Mouse (Mus musculus): ENCODE data around the gene Rad51. TPM values are rescaled to one million over a fixed set of nuclear protein-coding genes. Genes with fewer than 3 reads are reported as not detected.

Rad51 gene
- 33.4 and 40.9 TPM in 2 replicates for polyA plus RNA-seq (2015; fragmentation: Nextera tagmentation; extraction: Ambion mirVana)

DNA sequence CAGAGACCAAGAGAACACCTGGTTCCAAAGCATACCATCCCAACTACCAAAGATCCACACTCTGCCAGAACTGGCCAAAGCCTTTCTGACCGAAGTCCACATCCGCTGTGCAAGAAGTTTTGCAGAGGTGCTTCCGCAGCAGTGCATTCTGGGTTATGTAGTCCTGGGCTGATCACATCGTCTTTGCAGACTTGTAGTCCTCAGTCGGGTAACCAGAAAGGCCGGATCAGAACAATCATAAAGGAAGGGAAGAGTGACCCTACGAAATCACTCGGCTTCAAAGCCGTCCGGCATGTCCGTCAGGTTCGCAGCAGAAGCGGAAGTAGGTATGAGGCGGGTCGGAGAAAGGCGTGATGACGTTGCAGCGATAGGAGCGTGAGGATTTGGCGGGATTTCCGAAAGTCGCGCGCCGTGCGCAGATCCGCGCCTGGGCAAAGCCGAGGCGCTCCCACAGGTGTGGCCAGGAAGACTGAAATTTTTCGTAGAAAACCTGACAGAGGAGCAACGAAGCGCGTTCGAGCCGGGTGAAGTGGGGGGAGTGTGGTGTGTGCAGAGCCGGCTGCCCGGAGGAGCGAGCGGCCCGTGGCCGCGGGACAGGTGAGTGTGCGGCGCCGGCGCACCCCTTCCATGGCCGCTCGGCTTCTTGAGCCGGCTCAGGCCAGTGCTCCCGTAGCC lies at the start of gene Rad51:
Rad51 (plus strand) TSS at position 356 of the 675 bp plus-strand sequence.

GRCm38 (mm10) chr2:119156681-119157572 lies 44.3 kb downstream of the Rad51 start, which contains the start of gene Rmdn3:
TSS of gene Rmdn3 (minus strand) at chr2:119157034.

DNA sequence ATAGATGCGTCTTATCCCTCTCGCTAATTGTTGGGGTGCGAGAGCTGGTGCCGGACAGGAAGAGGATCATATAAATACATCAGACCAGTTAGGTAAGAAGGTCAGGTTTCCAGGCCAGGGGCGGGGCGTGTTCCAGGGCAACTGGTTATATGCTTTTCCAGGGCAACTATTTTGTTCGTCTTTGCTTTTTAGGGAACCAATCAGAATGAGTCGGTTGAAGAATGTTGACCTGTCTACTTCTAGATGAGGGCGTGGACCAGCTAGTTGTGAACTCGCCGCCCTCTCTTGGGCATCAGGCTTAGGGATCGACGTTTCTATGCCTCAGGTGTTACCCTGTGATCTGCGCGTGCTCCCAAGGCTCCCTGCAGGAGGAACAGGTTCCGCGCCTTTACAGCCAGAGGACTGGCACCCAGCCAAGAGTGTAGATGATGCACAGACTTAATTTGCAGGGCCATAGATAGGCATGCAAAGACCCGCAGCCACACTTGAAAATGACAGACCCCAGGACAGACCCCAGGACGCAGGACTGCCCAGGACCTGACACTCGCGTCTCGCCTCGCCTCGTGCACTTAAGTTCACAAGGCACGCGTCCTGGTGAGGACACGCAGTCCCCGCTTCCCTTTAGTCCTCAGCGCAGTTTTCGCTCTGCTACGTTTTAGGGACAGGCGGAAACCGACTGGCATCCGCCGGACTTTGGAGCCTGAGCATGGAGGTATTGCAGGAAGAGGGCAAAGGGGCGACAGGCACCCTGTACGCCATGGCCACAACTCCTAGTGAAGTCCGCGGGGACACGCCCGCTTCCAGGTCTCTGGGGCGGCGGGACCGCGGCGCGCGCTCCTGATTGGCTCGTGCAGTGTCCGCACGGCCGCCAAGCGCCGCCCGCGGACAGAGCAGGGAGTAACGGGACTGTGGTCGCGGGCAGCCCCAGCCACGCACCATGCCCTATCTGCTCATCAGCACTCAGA lies 54.6 kb downstream of the Rad51 start, which contains the start of gene Gchfr:
Gchfr (plus strand) TSS at position 873 of the 965 bp plus-strand sequence.

DNA sequence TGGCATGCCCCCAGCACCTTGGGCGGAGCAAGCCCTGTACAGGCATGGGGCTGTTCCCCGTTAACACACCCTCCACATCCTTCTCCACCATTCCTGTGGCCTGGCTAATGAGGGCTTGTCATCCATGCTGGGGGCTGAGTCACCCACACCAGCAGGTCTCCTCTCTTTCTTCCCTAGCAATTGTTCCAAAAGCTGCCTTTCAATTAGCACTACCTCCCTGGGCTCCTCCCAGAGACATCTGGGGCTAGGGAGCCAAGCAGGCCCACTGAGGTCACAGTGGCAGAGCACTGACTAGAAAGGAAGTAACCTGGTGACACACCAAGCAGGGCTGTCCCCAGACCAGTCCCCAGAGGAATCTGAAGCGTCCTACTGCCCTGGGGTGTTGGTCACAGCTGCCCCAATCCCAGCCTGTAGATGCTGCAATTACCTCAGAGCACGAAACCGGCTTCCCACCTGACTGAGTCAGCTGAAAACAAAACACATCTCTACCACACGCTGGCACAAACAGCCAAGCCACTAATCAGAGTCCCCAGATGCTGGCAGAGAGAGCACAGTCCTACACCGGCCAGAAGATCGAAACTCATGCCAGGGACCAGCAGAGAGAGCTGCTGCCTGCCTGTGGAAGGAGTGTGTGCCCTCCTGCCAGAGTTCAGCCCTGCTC lies 61.5 kb downstream of the Rad51 start, which contains the start of gene Gm14137:
Gm14137 (plus strand) TSS at position 519 of the 661 bp plus-strand sequence.

Other genes with a start within 250 kb of the Rad51 start
- 3.8 and 3.9 TPM in 2 replicates for gene Bahd1, start 212.4 kb upstream of the Rad51 start, polyA plus RNA-seq (2015; fragmentation: Nextera tagmentation; extraction: Ambion mirVana)
- 9.4 and 12.5 TPM in 2 replicates for gene Chst14, start 186.3 kb upstream of the Rad51 start, polyA plus RNA-seq (2015; fragmentation: Nextera tagmentation; extraction: Ambion mirVana)
- 20.5 and 21.1 TPM in 2 replicates for gene Ccdc32, start 83.4 kb upstream of the Rad51 start, polyA plus RNA-seq (2015; fragmentation: Nextera tagmentation; extraction: Ambion mirVana)
- gene Rpusd2, start 78.0 kb upstream of the Rad51 start, polyA plus RNA-seq (2015; fragmentation: Nextera tagmentation; extraction: Ambion mirVana) = 4.5 and 5.2 TPM in 2 replicates
- 91.5 and 108 TPM in 2 replicates for gene Knl1, start 65.7 kb upstream of the Rad51 start, polyA plus RNA-seq (2015; fragmentation: Nextera tagmentation; extraction: Ambion mirVana)
- 41.3 and 50.8 TPM in 2 replicates for gene Rmdn3, start 44.2 kb downstream of the Rad51 start, polyA plus RNA-seq (2015; fragmentation: Nextera tagmentation; extraction: Ambion mirVana)
- gene Gchfr, start 55.0 kb downstream of the Rad51 start, polyA plus RNA-seq (2015; fragmentation: Nextera tagmentation; extraction: Ambion mirVana) = 5.2 and 5.7 TPM in 2 replicates
- 0.15 and 0.20 TPM in 2 replicates for gene Gm14137, start 61.7 kb downstream of the Rad51 start, polyA plus RNA-seq (2015; fragmentation: Nextera tagmentation; extraction: Ambion mirVana)
- gene Zfyve19, start 95.8 kb downstream of the Rad51 start, polyA plus RNA-seq (2015; fragmentation: Nextera tagmentation; extraction: Ambion mirVana) = 21.1 and 21.7 TPM in 2 replicates
- gene Dnajc17, start 96.0 kb downstream of the Rad51 start, polyA plus RNA-seq (2015; fragmentation: Nextera tagmentation; extraction: Ambion mirVana) = 11.6 and 11.7 TPM in 2 replicates
- gene Ppp1r14d, start 117.1 kb downstream of the Rad51 start, polyA plus RNA-seq (2015; fragmentation: Nextera tagmentation; extraction: Ambion mirVana) = not detected in 2 replicates
- gene Spint1, start 124.6 kb downstream of the Rad51 start, polyA plus RNA-seq (2015; fragmentation: Nextera tagmentation; extraction: Ambion mirVana) = 0.93 and 1.2 TPM in 2 replicates
- gene Rhov, start 158.5 kb downstream of the Rad51 start, polyA plus RNA-seq (2015; fragmentation: Nextera tagmentation; extraction: Ambion mirVana) = 0.46 and 0.77 TPM in 2 replicates
- gene Vps18, start 175.9 kb downstream of the Rad51 start, polyA plus RNA-seq (2015; fragmentation: Nextera tagmentation; extraction: Ambion mirVana) = 7.1 and 8.1 TPM in 2 replicates
- gene Dll4, start 213.0 kb downstream of the Rad51 start, polyA plus RNA-seq (2015; fragmentation: Nextera tagmentation; extraction: Ambion mirVana) = 2.2 and 2.6 TPM in 2 replicates
- gene Chac1, start 238.4 kb downstream of the Rad51 start, polyA plus RNA-seq (2015; fragmentation: Nextera tagmentation; extraction: Ambion mirVana) = 0.81 and 1.2 TPM in 2 replicates

All from spleen, postnatal 0 days (tissue).